Mouse (Mus musculus) ES-Bruce4 (cell line): ENCODE measurements at regions not wholly inside any gene's neighbourhood (a gene's known extent, or its start where the extent isn't known, plus 50 kb on each side); places are given as distances from the start of the nearest gene placed in this dataset.

Experiments used
- CTCF ChIP-seq: IDR thresholded peaks from one replicate; pipeline ENCODE4 v1.8.1; 2011; ENCODE audit warnings: low read depth, low read length
- POLR2A ChIP-seq: IDR thresholded peaks from one replicate; pipeline ENCODE4 v1.8.1; 2011; ENCODE audit warnings: low read length; ENCODE audit not compliant: insufficient read depth

DNA sequence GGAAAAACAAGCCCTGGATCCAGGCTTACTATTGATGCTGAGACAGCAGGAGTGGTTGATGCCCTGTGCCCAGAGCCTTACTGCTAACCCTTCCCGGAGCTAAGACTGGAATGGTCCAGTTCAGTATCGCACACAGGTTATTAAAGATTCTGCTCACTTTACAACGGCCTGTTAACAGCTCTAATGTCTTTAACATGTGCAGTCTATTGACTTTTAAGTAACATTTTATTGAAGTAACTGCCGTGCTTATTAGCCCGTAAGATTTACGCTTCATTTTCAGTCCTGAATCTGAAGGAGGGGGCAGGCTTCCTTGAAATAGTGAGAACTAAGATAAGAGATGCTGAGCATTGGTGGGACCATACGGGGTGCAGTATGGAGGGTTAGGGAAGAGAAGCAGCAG, 155.7 kb upstream of the Cep162 start:
- TF ChIP-seq CTCF: no peak
- TF ChIP-seq POLR2A: no peak
